Mouse (Mus musculus) lung, embryonic 14.5 days (tissue): ENCODE measurements around the gene Afap1l2. TPM values are rescaled to one million over a fixed set of nuclear protein-coding genes. Genes with fewer than 3 reads are reported as not detected.

Source experiments
- ATAC-seq: fragments of 200-750 bp; cut with Nextera tagmentation; 2 replicates; pipeline ENCODE4 v1.8.0; 2017; ENCODE audit warnings: mild to moderate bottlenecking, moderate TSS enrichment, moderate library complexity; ENCODE audit not compliant: insufficient read depth
- DNase-seq: peaks from one replicate; pipeline ENCODE4 v3.0.0-alpha.2; 2015
- H3K27ac ChIP-seq: fragments of 300-500 bp; sonication (generic); 2 replicates; pipeline ENCODE4 v1.5.1; 2014; ENCODE audit warnings: low read depth, mild to moderate bottlenecking, moderate library complexity
- H3K27me3 ChIP-seq: fragments of 300-500 bp; sonication (generic); 2 replicates; pipeline ENCODE4 v1.6.1; 2014; ENCODE audit warnings: low read length, control low read depth; ENCODE audit not compliant: insufficient read depth
- H3K36me3 ChIP-seq: fragments of 300-500 bp; sonication (generic); 2 replicates; pipeline ENCODE4 v1.6.1; 2014; ENCODE audit warnings: control low read depth; ENCODE audit not compliant: insufficient read depth
- H3K4me1 ChIP-seq: fragments of 300-500 bp; sonication (generic); 2 replicates; pipeline ENCODE4 v1.6.1; 2014; ENCODE audit warnings: antibody characterized with exemption, control low read depth; ENCODE audit not compliant: insufficient read depth
- H3K4me2 ChIP-seq: fragments of 300-500 bp; sonication (generic); 2 replicates; pipeline ENCODE4 v1.6.1; 2014; ENCODE audit warnings: mild to moderate bottlenecking
- H3K4me3 ChIP-seq: fragments of 300-500 bp; sonication (generic); 2 replicates; pipeline ENCODE4 v1.5.1; 2014; ENCODE audit warnings: low read depth, low read length
- H3K9ac ChIP-seq: fragments of 300-500 bp; sonication (generic); 2 replicates; pipeline ENCODE4 v1.6.1; 2014
- H3K9me3 ChIP-seq: fragments of 300-500 bp; sonication (generic); 2 replicates; pipeline ENCODE4 v1.6.1; 2016; ENCODE audit warnings: low read depth, low read length, control low read depth
- CTCF ChIP-seq: IDR thresholded peaks from 2 replicates; pipeline ENCODE4 v1.5.1; 2016; ENCODE audit warnings: antibody characterized with exemption, low read depth
- WGBS: fragments of 180-500 bp; shearing (Covaris S2); extraction: QIAGEN DNeasy Blood & Tissue Kit; methylation state at CpG from one replicate; pipeline ENCODE4 v1.1.7; 2014; 5-methylcytosine and 5-hydroxymethylcytosine counted together
- polyA plus RNA-seq: library from polyadenylated mRNA; unstranded; fragments of >200 nt; fragmentation: Nextera tagmentation; extraction: Ambion mirVana; gene quantifications from 2 replicates; pipeline ENCODE4 v1.2.1, GENCODE M21; 2014

Gene Afap1l2
- polyA plus RNA-seq, 1 experiment from 2014 or later: 24.2 TPM

GRCm38 (mm10) chr19:56897654-56898053 is 110.4 kb downstream of the Afap1l2 start:
- Histone ChIP-seq H3K27ac (no peak overlapping the region), H3K4me1 (no peaks in the 10 kb centered on the region), H3K4me2 (no peak overlapping the region), H3K9ac (no peak overlapping the region), H3K9me3 (no peaks in the 10 kb centered on the region), H3K36me3 (no peaks in the 10 kb centered on the region), H3K27me3 (no peaks in the 10 kb centered on the region), H3K4me3 (no peak overlapping the region)
- no peak for TF ChIP-seq CTCF
- DNase-seq: no peak
- ATAC-seq: no peak
- 80% methylated on average over 16 of the region's 16 CpGs for WGBS

- Histone ChIP-seq H3K27ac (no peak overlapping the region), H3K27me3 (no peaks in the 10 kb centered on the region), H3K4me3 (no peak overlapping the region), H3K9ac (no peak overlapping the region), H3K4me2 (no peak overlapping the region), H3K36me3 (no peaks in the 10 kb centered on the region), H3K9me3 (no peaks in the 10 kb centered on the region), H3K4me1 (no peaks in the 10 kb centered on the region)
- no peak for TF ChIP-seq CTCF
- ATAC-seq (no peak), DNase-seq (no peak)
- 66% methylated on average over 5 of the region's 5 CpGs for WGBS
These were observed 114.7 kb downstream of the Afap1l2 start for GRCm38 (mm10) chr19:56893326-56893725.

DNA sequence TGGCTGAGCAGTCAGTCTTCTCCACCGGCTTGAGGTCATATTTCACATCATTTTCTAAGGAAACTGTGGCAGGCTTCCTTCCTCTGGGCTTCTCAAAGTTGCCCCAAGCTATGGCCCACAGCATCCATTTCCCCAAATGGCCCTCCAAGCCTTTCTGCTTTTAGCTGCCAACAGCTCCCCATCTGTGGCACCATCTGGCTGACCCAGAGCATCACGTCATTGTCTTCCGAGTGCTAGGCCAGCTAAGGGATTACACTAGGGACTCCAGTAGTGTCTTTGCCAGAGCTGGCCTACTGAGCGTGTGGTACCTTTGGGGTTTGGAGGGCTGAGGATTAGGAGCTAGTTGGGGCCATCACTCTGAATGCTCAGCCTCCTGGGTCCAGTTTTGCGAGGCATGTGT is 115.4 kb downstream of the Afap1l2 start:
- H3K9me3 ChIP-seq: no peaks in the 10 kb centered on the region
- WGBS: 84% methylated on average over 5 of the region's 5 CpGs
- ATAC-seq: no peak
- H3K4me1 ChIP-seq: no peaks in the 10 kb centered on the region
- no peak for TF ChIP-seq CTCF
- no peaks in the 10 kb centered on the region for H3K27me3 ChIP-seq
- H3K9ac ChIP-seq: no peak overlapping the region
- no peak overlapping the region for H3K4me3 ChIP-seq
- no peak for DNase-seq
- no peak overlapping the region for H3K27ac ChIP-seq
- H3K4me2 ChIP-seq: no peak overlapping the region
- H3K36me3 ChIP-seq: no peaks in the 10 kb centered on the region

- 51% methylated on average over 2 of the region's 2 CpGs for WGBS
- no peaks in the 10 kb centered on the region for H3K36me3 ChIP-seq
- H3K4me3 ChIP-seq: no peak overlapping the region
- TF ChIP-seq CTCF: no peak
- no peaks in the 10 kb centered on the region for H3K27me3 ChIP-seq
- no peak overlapping the region for H3K9ac ChIP-seq
- no peaks in the 10 kb centered on the region for H3K9me3 ChIP-seq
- no peak overlapping the region for H3K4me2 ChIP-seq
- H3K27ac ChIP-seq: peak overlapping the region; percentile 56; the same call in 1 of the 2 replicates
- DNase-seq: no peak
- peak; percentile 63 for ATAC-seq
- H3K4me1 ChIP-seq: no peaks in the 10 kb centered on the region
These were observed 116.6 kb downstream of the Afap1l2 start for GRCm38 (mm10) chr19:56891438-56891837.

GRCm38 (mm10) chr19:56888654-56889053 is 119.4 kb downstream of the Afap1l2 start:
- Histone ChIP-seq H3K36me3 (no peaks in the 10 kb centered on the region), H3K9ac (no peak overlapping the region), H3K4me2 (no peak overlapping the region), H3K27ac (no peak overlapping the region), H3K9me3 (no peaks in the 10 kb centered on the region), H3K4me1 (no peaks in the 10 kb centered on the region), H3K4me3 (no peak overlapping the region), H3K27me3 (no peaks in the 10 kb centered on the region)
- no peak for TF ChIP-seq CTCF
- ATAC-seq (no peak), DNase-seq (peak; percentile 30)
- WGBS: 56% methylated on average over 5 of the region's 5 CpGs

DNA sequence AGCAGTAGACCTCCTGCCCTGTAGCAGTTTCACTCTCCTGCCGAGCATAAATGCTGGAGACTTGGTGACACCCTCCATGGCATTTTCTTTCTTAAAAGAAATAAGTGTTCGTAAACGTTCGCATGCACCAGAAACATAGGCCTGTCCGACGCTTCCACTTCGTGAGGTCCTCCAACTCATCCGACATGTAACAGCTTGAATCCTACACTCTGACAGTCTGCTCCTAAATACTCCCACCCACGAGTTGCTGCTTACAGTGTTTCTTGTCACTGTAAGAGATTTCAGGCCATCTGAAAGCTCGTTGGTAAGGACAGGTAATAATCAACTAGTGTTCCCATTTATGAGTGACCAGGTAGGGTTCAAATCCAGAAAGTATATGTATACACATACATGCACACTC is 120.1 kb downstream of the Afap1l2 start:
- Histone ChIP-seq H3K27ac (no peak overlapping the region), H3K4me2 (no peak overlapping the region), H3K36me3 (no peaks in the 10 kb centered on the region), H3K27me3 (no peaks in the 10 kb centered on the region), H3K9me3 (no peaks in the 10 kb centered on the region), H3K9ac (no peak overlapping the region), H3K4me3 (no peak overlapping the region), H3K4me1 (no peaks in the 10 kb centered on the region)
- no peak for ATAC-seq
- TF ChIP-seq CTCF: no peak
- no peak for DNase-seq
- 52% methylated on average over 10 of the region's 10 CpGs for WGBS

- Histone ChIP-seq H3K27ac (no peak overlapping the region), H3K4me2 (no peak overlapping the region), H3K27me3 (peaks cover 41% of the 10 kb centered on the region), H3K36me3 (no peaks in the 10 kb centered on the region), H3K4me3 (no peak overlapping the region), H3K9ac (no peak overlapping the region), H3K9me3 (no peaks in the 10 kb centered on the region), H3K4me1 (0 out of 2 replicates have a peak, but pooled peaks cover 3% of the 10 kb centered on the region)
- 46% methylated on average over 6 of the region's 6 CpGs for WGBS
- ATAC-seq (peak; percentile 69), DNase-seq (peak; percentile 79)
- no peak for TF ChIP-seq CTCF
These were observed 130.7 kb downstream of the Afap1l2 start for GRCm38 (mm10) chr19:56877364-56877763.
